Mouse (Mus musculus): ENCODE measurements around the gene Parpbp. TPM values are rescaled to one million over a fixed set of nuclear protein-coding genes. Genes with fewer than 3 reads are reported as not detected.

Parpbp gene
- polyA plus RNA-seq, 2 experiments, result 8.8 to 13.4 TPM

DNA sequence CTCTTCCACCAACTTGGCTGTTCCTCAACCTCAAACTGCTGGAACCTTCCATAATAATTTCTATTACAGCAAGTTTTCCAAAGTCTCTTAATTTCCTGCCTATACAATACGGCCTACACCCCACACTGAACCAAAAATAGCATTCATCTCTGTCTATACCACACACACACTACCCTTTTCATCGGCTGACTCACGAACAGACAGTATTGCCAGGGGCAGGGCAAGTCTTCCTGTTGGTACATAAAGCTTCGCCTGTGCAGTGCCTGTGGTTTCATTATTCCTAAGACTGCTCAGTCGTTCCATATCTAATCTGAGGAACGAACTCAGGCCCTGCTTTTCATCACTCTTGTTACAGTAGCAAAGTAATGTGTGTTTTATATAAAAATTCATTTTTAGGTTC is 4.9 kb upstream of the Parpbp start:
- Histone ChIP-seq H3K27ac (no peak overlapping the region), H3K4me3 (ENCODE audit: insufficient read depth in 1 of 2, low read depth in 2 of 2, low read length in 2 of 2) (no peak overlapping the region), H3K9me3 (ENCODE audit: control insufficient read depth, low read length) (no peaks in the 10 kb centered on the region), H3K4me1 (replicated peaks; ENCODE audit: control insufficient read depth in 2 of 2, insufficient read depth in 2 of 2, low read length in 1 of 2) (peaks cover 3 to 4% of the 10 kb centered on the region in 2 experiments; a peak in 3 of 4 replicates), H3K27me3 (ENCODE audit: control insufficient read depth, insufficient read depth, low read length) (no peaks in the 10 kb centered on the region), H3K4me2 (ENCODE audit: low read depth) (no peak overlapping the region), H3K9ac (replicated peaks) (no peak overlapping the region), H3K36me3 (replicated peaks; ENCODE audit: control insufficient read depth, insufficient read depth, low read depth) (peaks cover 17% of the 10 kb centered on the region)
- WGBS (ENCODE audit: insufficient replicate concordance), result 78% methylated on average over 6 of the region's 6 CpGs
- no peak for ATAC-seq (ENCODE audit: insufficient read depth)
- DNase-seq (ENCODE audit: low read depth in 3 of 3, low spot score in 3 of 3), result no peak
- TF ChIP-seq EP300 (IDR thresholded peaks at IDR 0.05; ENCODE audit: low read depth) (no peak), CTCF (IDR thresholded peaks at IDR 0.05; ENCODE audit: low read depth) (no peak)

DNA sequence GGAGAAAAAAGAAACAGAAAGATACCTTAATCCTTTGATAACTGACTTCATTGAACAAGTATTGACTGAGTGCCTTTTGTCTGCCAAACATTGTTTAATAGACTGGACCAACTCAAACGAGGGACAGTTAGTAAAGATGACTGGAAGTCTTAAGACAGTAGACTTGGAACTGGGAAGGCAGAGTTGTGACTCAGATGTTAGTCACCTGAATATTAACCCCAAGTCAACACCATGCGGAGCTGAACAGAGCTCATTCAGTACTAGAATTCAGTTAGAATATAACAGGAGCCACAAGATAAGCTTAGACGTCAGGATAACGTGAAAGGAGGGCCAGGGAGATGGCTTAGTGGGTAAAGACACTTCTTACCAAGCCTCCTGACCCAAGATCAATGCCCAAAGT is 3.6 kb upstream of the Parpbp start:
- Histone ChIP-seq H3K4me2 (ENCODE audit: low read depth) (no peak overlapping the region), H3K36me3 (replicated peaks; ENCODE audit: control insufficient read depth, insufficient read depth, low read depth) (peaks cover 17% of the 10 kb centered on the region), H3K4me3 (ENCODE audit: insufficient read depth in 1 of 2, low read depth in 2 of 2, low read length in 2 of 2) (no peak overlapping the region), H3K9ac (replicated peaks) (no peak overlapping the region), H3K27ac (no peak overlapping the region), H3K9me3 (ENCODE audit: control insufficient read depth, low read length) (no peaks in the 10 kb centered on the region), H3K4me1 (replicated peaks; ENCODE audit: control insufficient read depth in 2 of 2, insufficient read depth in 2 of 2, low read length in 1 of 2) (peaks cover 9 to 10% of the 10 kb centered on the region in 2 experiments; a peak in 3 of 4 replicates), H3K27me3 (ENCODE audit: control insufficient read depth, insufficient read depth, low read length) (no peaks in the 10 kb centered on the region)
- ATAC-seq (ENCODE audit: insufficient read depth) (no peak), DNase-seq (ENCODE audit: low read depth in 3 of 3, low spot score in 3 of 3) (no peak)
- 66% methylated on average over 4 of the region's 4 CpGs for WGBS (ENCODE audit: insufficient replicate concordance)
- no peak for TF ChIP-seq CTCF (IDR thresholded peaks at IDR 0.05; ENCODE audit: low read depth)
- no peak for TF ChIP-seq EP300 (IDR thresholded peaks at IDR 0.05; ENCODE audit: low read depth)

- no peak for TF ChIP-seq EP300 (IDR thresholded peaks at IDR 0.05; ENCODE audit: low read depth)
- TF ChIP-seq CTCF (IDR thresholded peaks at IDR 0.05; ENCODE audit: low read depth), result no peak
- DNase-seq (ENCODE audit: low read depth in 3 of 3, low spot score in 3 of 3) (peak in 1 of 3 experiments; percentile 4), ATAC-seq (ENCODE audit: insufficient read depth) (peak; percentile 46; the same call in 1 of the 2 replicates)
- H3K9me3 ChIP-seq (ENCODE audit: control insufficient read depth, low read length), result no peaks in the 10 kb centered on the region
- peaks cover 14 to 18% of the 10 kb centered on the region in 2 experiments for H3K4me1 ChIP-seq (replicated peaks; ENCODE audit: control insufficient read depth in 2 of 2, insufficient read depth in 2 of 2, low read length in 1 of 2)
- peak overlapping the region; percentile 88 to 92 for H3K4me3 ChIP-seq (ENCODE audit: insufficient read depth in 1 of 2, low read depth in 2 of 2, low read length in 2 of 2)
- peak overlapping the region; percentile 91 for H3K4me2 ChIP-seq (ENCODE audit: low read depth)
- no peaks in the 10 kb centered on the region for H3K27me3 ChIP-seq (ENCODE audit: control insufficient read depth, insufficient read depth, low read length)
- peak overlapping the region; percentile 83 for H3K9ac ChIP-seq (replicated peaks)
- H3K36me3 ChIP-seq (replicated peaks; ENCODE audit: control insufficient read depth, insufficient read depth, low read depth), result peaks cover 9% of the 10 kb centered on the region
- H3K27ac ChIP-seq, result peak overlapping the region; percentile 17
- WGBS (ENCODE audit: insufficient replicate concordance), result 17% methylated on average over 7 of the region's 7 CpGs
Measured at GRCm38 (mm10) chr10:88146187-88146586, 554 bp downstream of the Parpbp start.

DNA sequence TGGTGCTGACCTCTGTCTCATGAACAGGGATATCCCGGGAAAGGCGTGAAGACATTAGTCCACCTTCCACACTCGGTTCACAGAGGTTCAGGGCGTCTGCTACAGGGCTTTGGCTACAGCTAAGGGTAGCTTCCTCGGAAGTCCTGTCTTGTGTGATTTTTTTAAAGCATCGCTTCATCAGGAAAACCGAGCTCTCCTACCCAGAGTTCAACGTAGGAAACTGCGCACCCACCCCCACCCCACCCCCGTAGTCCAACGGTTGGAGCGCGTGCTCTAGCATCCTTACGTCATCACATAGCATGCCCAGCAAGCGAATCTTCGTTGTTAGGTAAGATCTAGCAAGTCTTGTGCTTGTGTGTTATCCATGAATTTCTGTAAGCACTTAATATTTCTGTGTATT is 11.1 kb downstream of the Parpbp start:
- no peak for DNase-seq (ENCODE audit: low read depth in 3 of 3, low spot score in 3 of 3)
- no peaks in the 10 kb centered on the region for H3K9me3 ChIP-seq (ENCODE audit: control insufficient read depth, low read length)
- no peak overlapping the region for H3K9ac ChIP-seq (replicated peaks)
- TF ChIP-seq CTCF (IDR thresholded peaks at IDR 0.05; ENCODE audit: low read depth) (no peak), EP300 (IDR thresholded peaks at IDR 0.05; ENCODE audit: low read depth) (no peak)
- H3K27ac ChIP-seq, result no peak overlapping the region
- no peaks in the 10 kb centered on the region for H3K27me3 ChIP-seq (ENCODE audit: control insufficient read depth, insufficient read depth, low read length)
- no peak overlapping the region for H3K4me2 ChIP-seq (ENCODE audit: low read depth)
- no peaks in the 10 kb centered on the region for H3K4me1 ChIP-seq (replicated peaks; ENCODE audit: control insufficient read depth in 2 of 2, insufficient read depth in 2 of 2, low read length in 1 of 2)
- WGBS (ENCODE audit: insufficient replicate concordance), result 91% methylated on average over 16 of the region's 16 CpGs
- H3K4me3 ChIP-seq (ENCODE audit: insufficient read depth in 1 of 2, low read depth in 2 of 2, low read length in 2 of 2), result no peak overlapping the region
- H3K36me3 ChIP-seq (replicated peaks; ENCODE audit: control insufficient read depth, insufficient read depth, low read depth), result peaks cover 3% of the 10 kb centered on the region
- no peak for ATAC-seq (ENCODE audit: insufficient read depth)

- H3K27me3 ChIP-seq (ENCODE audit: control insufficient read depth, insufficient read depth, low read length), result no peaks in the 10 kb centered on the region
- DNase-seq (ENCODE audit: low read depth in 3 of 3, low spot score in 3 of 3), result no peak
Measured at GRCm38 (mm10) chr10:88119721-88120120, 27.0 kb downstream of the Parpbp start.

More at GRCm38 (mm10) chr10:88119721-88120120, 27.0 kb downstream of the Parpbp start:
- H3K27ac ChIP-seq, result no peak overlapping the region
- TF ChIP-seq EP300 (IDR thresholded peaks at IDR 0.05; ENCODE audit: low read depth) (no peak), CTCF (IDR thresholded peaks at IDR 0.05; ENCODE audit: low read depth) (no peak)
- H3K4me1 ChIP-seq (replicated peaks; ENCODE audit: control insufficient read depth in 2 of 2, insufficient read depth in 2 of 2, low read length in 1 of 2), result no peaks in the 10 kb centered on the region
- no peak overlapping the region for H3K4me2 ChIP-seq (ENCODE audit: low read depth)
- no peak overlapping the region for H3K9ac ChIP-seq (replicated peaks)
- peaks cover 2% of the 10 kb centered on the region for H3K36me3 ChIP-seq (replicated peaks; ENCODE audit: control insufficient read depth, insufficient read depth, low read depth)
- no peaks in the 10 kb centered on the region for H3K9me3 ChIP-seq (ENCODE audit: control insufficient read depth, low read length)
- no peak for ATAC-seq (ENCODE audit: insufficient read depth)
- H3K4me3 ChIP-seq (ENCODE audit: insufficient read depth in 1 of 2, low read depth in 2 of 2, low read length in 2 of 2), result no peak overlapping the region
